Mouse (Mus musculus) spleen, adult 2 months (tissue): ENCODE results near the gene Mxra8.

Source experiments
- CTCF ChIP-seq: fragments of 200-500 bp; IDR thresholded peaks from 2 replicates; pipeline ENCODE4 v1.5.1; 2011; ENCODE audit warnings: mild to moderate bottlenecking, inconsistent platforms; ENCODE audit not compliant: insufficient read depth, insufficient read length, insufficient replicate concordance; ENCODE audit errors: extremely low read depth
- POLR2A ChIP-seq: fragments of 200-500 bp; IDR thresholded peaks from 2 replicates; pipeline ENCODE4 v1.6.1; 2011; ENCODE audit warnings: low read depth, low read length, inconsistent platforms

DNA sequence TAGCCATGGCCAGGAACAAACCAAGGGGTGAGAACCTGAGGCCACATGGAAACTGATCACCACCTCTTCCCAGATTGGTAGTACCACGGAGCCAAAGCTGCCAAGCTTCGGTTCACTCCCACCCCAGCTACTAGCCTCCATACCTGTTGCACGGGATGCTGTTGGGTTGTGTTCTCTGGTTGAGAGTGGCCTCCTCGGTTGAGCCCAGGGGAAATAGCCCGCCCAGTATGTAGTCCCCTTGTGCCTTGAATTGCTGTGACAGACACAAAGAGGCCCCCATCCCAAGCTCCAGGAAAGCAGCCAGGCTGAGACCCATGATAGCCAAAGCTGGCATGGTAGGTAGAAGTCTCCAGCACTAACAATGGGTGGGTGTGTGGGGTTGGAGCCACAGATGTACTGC is 23.5 kb downstream of the Mxra8 start, which contains the start of gene Tas1r3:
- TF ChIP-seq CTCF (no peak), POLR2A (no peak)
